Mouse (Mus musculus) embryonic facial prominence, embryonic 10.5 days (tissue): ENCODE results near the gene Dok1. TPM values are rescaled to one million over a fixed set of nuclear protein-coding genes. Genes with fewer than 3 reads are reported as not detected.

Source experiments
- DNase-seq: peaks from one replicate; pipeline ENCODE4 v3.0.0-alpha.2; 2017; ENCODE audit warnings: low spot score
- H3K27ac ChIP-seq: fragments of 300-500 bp; sonication (generic); replicated peaks from 2 replicates; pipeline ENCODE4 v1.5.1; 2016; ENCODE audit warnings: mild to moderate bottlenecking
- H3K27me3 ChIP-seq: fragments of 300-500 bp; sonication (generic); replicated peaks from 2 replicates; pipeline ENCODE4 v1.6.1; 2016; ENCODE audit warnings: low read depth, mild to moderate bottlenecking; ENCODE audit not compliant: poor library complexity, severe bottlenecking
- H3K36me3 ChIP-seq: fragments of 300-500 bp; sonication (generic); replicated peaks from 2 replicates; pipeline ENCODE4 v1.6.1; 2016; ENCODE audit warnings: mild to moderate bottlenecking, moderate library complexity
- H3K4me1 ChIP-seq: fragments of 300-500 bp; sonication (generic); 2 replicates; pipeline ENCODE4 v1.6.1; 2016
- H3K4me3 ChIP-seq: fragments of 300-500 bp; sonication (generic); 2 replicates; pipeline ENCODE4 v1.5.1; 2016; ENCODE audit warnings: mild to moderate bottlenecking, moderate library complexity
- H3K9me3 ChIP-seq: fragments of 300-500 bp; sonication (generic); 2 replicates; pipeline ENCODE4 v1.6.1; 2016; ENCODE audit warnings: mild to moderate bottlenecking
- WGBS: fragments of 180-500 bp; shearing (Covaris S2); methylation state at CpG from one replicate; pipeline ENCODE4 v1.1.7; 2016; 5-methylcytosine and 5-hydroxymethylcytosine counted together
- polyA plus RNA-seq: library from polyadenylated mRNA; unstranded; fragments of >200 nt; fragmentation: Nextera tagmentation; extraction: Ambion mirVana; gene quantifications from 2 replicates; pipeline ENCODE4 v1.2.1, GENCODE M21; 2016

Gene Dok1
- polyA plus RNA-seq, 1 experiment from 2014 or later, result 12.2 TPM

- WGBS, result 90% methylated on average over 6 of the region's 6 CpGs
- no peaks in the 10 kb centered on the region for H3K27me3 ChIP-seq
- no peaks in the 10 kb centered on the region for H3K36me3 ChIP-seq
- H3K27ac ChIP-seq, result no peak overlapping the region
- no peak overlapping the region for H3K4me3 ChIP-seq
- DNase-seq, result no peak
- peaks cover 21% of the 10 kb centered on the region for H3K4me1 ChIP-seq
- H3K9me3 ChIP-seq, result no peaks in the 10 kb centered on the region
Measured at GRCm38 (mm10) chr6:83006114-83006513, 27.2 kb downstream of the Dok1 start.

- Histone ChIP-seq H3K36me3 (no peaks in the 10 kb centered on the region), H3K4me1 (peaks cover 20% of the 10 kb centered on the region), H3K27me3 (no peaks in the 10 kb centered on the region), H3K4me3 (no peak overlapping the region), H3K9me3 (no peaks in the 10 kb centered on the region), H3K27ac (peak overlapping the region; percentile 59)
- no peak for DNase-seq
- 83% methylated on average over 10 of the region's 10 CpGs for WGBS
Measured at GRCm38 (mm10) chr6:83005444-83006011, 27.7 kb downstream of the Dok1 start.

DNA sequence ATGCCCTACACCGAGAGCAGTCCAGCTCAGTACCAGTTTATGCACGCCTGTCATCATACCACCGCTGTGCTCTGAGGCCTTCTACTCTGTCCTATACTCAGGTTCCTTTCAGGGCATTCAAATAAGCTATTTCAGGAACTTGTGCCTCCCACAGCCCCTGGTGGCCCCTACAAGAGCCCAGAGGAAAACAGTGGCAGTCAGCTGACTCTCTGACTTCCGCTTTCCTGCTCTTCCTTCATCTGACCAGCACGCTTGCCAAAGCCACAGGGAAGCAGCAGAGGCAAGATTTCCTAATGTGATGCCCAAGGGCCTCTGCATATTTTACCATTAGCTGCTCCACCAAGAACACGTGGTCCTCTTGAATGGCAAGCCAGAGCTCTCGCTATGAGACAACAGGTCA is 28.4 kb downstream of the Dok1 start:
- peak; percentile 21 for DNase-seq
- Histone ChIP-seq H3K4me3 (no peak overlapping the region), H3K4me1 (peaks cover 14% of the 10 kb centered on the region), H3K27me3 (peaks cover 5% of the 10 kb centered on the region; the same call in 1 of the 2 replicates), H3K27ac (peak overlapping the region; percentile 59; the same call in 1 of the 2 replicates), H3K36me3 (no peaks in the 10 kb centered on the region), H3K9me3 (no peaks in the 10 kb centered on the region)
- WGBS, result 60% methylated on average over 7 of the region's 7 CpGs

DNA sequence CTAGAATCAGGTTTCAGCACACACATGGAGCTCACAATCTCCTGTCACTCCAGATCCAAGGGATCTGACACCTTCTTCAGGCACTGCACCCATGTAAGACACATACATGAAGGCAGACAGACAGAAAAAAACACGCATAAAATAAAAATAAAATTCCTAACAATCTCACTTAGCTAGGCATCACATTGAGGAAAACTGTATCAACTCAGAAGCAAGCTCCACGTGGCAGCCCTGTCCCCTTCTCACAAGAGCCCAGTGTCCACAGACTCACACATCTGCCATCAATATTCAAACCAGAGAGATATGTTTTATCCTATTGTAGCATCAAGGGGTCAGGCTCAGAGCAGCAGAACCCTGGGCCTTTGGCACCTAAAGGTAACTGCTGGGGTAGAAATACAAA is 29.0 kb downstream of the Dok1 start:
- Histone ChIP-seq H3K4me1 (peaks cover 12% of the 10 kb centered on the region), H3K27me3 (peaks cover 11% of the 10 kb centered on the region; the same call in 1 of the 2 replicates), H3K4me3 (no peak overlapping the region), H3K36me3 (no peaks in the 10 kb centered on the region), H3K27ac (no peak overlapping the region), H3K9me3 (no peaks in the 10 kb centered on the region)
- DNase-seq, result no peak
- WGBS, result 71% methylated on average over 2 of the region's 2 CpGs

GRCm38 (mm10) chr6:83003850-83004249 is 29.4 kb downstream of the Dok1 start:
- H3K4me1 ChIP-seq, result peaks cover 12% of the 10 kb centered on the region
- H3K36me3 ChIP-seq, result no peaks in the 10 kb centered on the region
- DNase-seq, result no peak
- WGBS, result 93% methylated on average over 5 of the region's 5 CpGs
- H3K4me3 ChIP-seq, result no peak overlapping the region
- H3K27me3 ChIP-seq, result peaks cover 15% of the 10 kb centered on the region; the same call in 1 of the 2 replicates
- no peak overlapping the region for H3K27ac ChIP-seq
- H3K9me3 ChIP-seq, result no peaks in the 10 kb centered on the region

- Histone ChIP-seq H3K4me3 (no peak overlapping the region), H3K36me3 (no peaks in the 10 kb centered on the region), H3K27ac (no peak overlapping the region), H3K27me3 (peaks cover 16% of the 10 kb centered on the region; the same call in 1 of the 2 replicates), H3K4me1 (peaks cover 13% of the 10 kb centered on the region), H3K9me3 (no peaks in the 10 kb centered on the region)
- 91% methylated on average over 1 of the region's 1 CpGs for WGBS
- DNase-seq, result no peak
Measured at GRCm38 (mm10) chr6:83003082-83003481, 30.2 kb downstream of the Dok1 start.

DNA sequence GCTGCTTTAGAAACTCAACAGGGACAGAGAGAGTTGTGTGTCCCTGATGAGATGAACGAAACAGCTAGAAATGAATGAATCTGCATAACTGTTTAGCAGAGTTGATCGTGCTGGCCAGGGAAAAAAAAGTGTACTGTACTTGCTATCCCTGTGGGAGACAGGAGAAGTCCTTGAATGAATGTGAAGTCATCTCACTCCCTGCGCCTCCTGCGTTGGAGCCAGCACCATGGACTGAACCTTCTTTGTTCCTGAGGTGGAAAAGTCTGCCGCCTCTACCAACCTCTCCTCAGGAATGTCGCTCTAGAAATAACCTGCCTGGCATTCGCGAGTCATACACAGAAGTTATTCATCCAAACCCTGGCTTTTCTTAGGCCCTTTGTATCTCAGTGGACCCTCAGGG is 33.3 kb downstream of the Dok1 start:
- Histone ChIP-seq H3K27me3 (peaks cover 20% of the 10 kb centered on the region), H3K36me3 (no peaks in the 10 kb centered on the region), H3K4me3 (no peak overlapping the region), H3K9me3 (no peaks in the 10 kb centered on the region), H3K4me1 (peaks cover 22% of the 10 kb centered on the region), H3K27ac (no peak overlapping the region; the same call in 1 of the 2 replicates)
- 45% methylated on average over 8 of the region's 8 CpGs for WGBS
- DNase-seq, result no peak

DNA sequence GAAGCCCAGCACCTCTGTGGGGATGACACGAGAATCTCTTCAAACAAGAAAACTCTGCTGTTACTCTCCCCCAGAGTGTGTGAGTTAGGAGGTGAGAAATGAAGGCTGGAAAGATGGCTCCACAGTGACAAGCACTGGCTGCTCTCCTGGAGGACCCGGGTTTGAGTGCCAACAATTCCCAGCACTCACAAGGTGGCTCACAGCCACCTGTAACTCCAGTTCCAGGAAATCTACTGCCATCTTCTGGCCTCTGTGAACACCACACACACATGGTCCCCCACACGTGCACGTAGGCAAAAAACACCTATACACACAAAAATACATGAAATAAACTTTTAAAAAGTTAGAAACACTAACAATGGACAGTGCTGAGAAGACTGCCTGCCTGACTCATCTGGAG is 34.9 kb downstream of the Dok1 start:
- Histone ChIP-seq H3K9me3 (no peaks in the 10 kb centered on the region), H3K27ac (peak overlapping the region; percentile 35; the same call in 1 of the 2 replicates), H3K4me1 (peaks cover 15% of the 10 kb centered on the region), H3K4me3 (no peak overlapping the region), H3K36me3 (no peaks in the 10 kb centered on the region), H3K27me3 (peaks cover 21% of the 10 kb centered on the region)
- no peak for DNase-seq
- WGBS, result 72% methylated on average over 4 of the region's 4 CpGs

DNA sequence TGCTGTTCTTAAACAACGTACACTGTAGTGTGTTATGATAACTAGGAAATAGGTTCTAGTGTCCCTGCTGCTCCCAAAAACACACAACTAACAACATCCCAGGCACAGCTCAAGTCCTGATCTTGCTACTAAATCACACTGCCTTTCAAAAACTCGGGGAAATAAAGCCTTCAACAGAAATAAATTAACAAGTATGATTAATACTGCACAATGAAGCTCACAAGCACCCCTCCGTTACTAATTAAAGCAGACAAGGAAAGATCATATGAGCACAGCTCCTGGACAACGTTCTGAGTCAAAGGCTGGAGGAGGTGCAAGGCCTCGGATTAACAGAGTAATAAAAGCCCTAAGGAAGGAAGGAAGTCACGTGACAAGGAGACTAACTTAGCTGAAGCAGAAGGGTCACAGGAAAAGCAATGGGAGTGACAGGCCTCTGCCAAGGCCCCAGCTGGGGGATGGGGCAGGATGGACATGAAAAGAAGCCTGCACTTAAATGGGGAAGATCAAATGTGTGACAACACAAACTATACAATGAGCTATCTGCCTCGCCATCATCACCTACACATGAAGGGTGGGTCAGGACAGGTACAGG is 35.7 kb downstream of the Dok1 start:
- Histone ChIP-seq H3K4me1 (peaks cover 15% of the 10 kb centered on the region), H3K36me3 (no peaks in the 10 kb centered on the region), H3K4me3 (no peak overlapping the region), H3K27ac (peak overlapping the region; percentile 35; the same call in 1 of the 2 replicates), H3K27me3 (peaks cover 21% of the 10 kb centered on the region), H3K9me3 (no peaks in the 10 kb centered on the region)
- peak; percentile 14 for DNase-seq
- WGBS, result 54% methylated on average over 7 of the region's 7 CpGs

DNA sequence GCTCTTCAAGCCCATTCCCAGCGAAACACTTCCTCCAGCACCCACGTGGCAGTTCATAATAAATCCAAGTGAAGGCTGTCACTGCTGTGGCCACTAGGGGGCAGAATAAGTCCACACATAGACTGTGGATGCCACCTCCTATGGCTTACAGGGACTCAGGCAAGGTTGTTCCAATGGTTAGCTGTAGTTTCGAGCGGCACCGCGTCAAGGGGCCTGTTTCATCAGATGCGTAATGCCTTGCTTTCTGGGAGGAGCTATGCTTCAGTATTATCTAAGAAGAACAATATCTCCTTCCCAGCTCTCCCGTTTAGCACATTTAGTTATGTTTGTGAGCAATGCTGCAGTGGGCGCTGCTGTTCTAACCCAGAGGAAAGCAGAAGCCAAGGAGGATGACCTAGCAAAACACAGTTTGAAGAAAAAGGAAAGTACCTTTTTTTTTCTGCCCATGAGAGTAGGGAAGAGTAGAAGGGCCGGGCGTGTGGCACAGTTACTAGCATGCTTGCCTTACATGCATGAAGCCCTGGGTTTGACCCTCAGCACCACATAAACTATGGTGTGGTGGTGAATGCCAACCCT is 36.4 kb downstream of the Dok1 start:
- Histone ChIP-seq H3K9me3 (no peaks in the 10 kb centered on the region), H3K27me3 (peaks cover 21% of the 10 kb centered on the region), H3K4me3 (peak overlapping the region; percentile 25), H3K27ac (no peak overlapping the region), H3K36me3 (no peaks in the 10 kb centered on the region), H3K4me1 (peaks cover 15% of the 10 kb centered on the region)
- peak; percentile 91 for DNase-seq
- WGBS, result 15% methylated on average over 11 of the region's 11 CpGs

DNA sequence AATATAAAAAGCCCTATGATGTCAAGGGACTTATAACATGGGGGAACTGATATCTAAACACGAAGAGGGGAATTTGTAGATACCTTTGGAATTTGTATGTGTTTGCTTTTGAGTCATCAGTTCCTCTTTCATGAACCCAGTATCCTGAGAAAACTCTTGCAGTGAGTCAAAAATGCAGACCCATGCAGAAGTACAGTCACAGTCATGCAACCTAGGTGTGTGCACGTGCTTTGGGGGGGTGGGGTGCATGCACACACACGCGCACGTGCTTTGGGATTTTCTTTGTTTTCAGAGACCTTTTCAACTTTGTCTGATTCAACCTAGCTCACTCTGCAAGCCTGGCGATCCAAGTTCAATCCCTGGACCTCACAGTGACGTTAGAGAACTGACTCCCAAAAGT is 38.9 kb downstream of the Dok1 start:
- Histone ChIP-seq H3K9me3 (no peaks in the 10 kb centered on the region), H3K36me3 (no peaks in the 10 kb centered on the region), H3K27ac (no peak overlapping the region), H3K27me3 (peaks cover 11% of the 10 kb centered on the region), H3K4me3 (no peak overlapping the region), H3K4me1 (peaks cover 15% of the 10 kb centered on the region)
- WGBS, result 75% methylated on average over 7 of the region's 7 CpGs
- no peak for DNase-seq

GRCm38 (mm10) chr6:82993696-82994095 is 39.6 kb downstream of the Dok1 start:
- peaks cover 5% of the 10 kb centered on the region for H3K27me3 ChIP-seq
- H3K36me3 ChIP-seq, result no peaks in the 10 kb centered on the region
- 44% methylated on average over 1 of the region's 1 CpGs for WGBS
- H3K9me3 ChIP-seq, result no peaks in the 10 kb centered on the region
- no peak for DNase-seq
- no peak overlapping the region for H3K4me3 ChIP-seq
- peaks cover 15% of the 10 kb centered on the region for H3K4me1 ChIP-seq
- H3K27ac ChIP-seq, result peak overlapping the region; percentile 35; the same call in 1 of the 2 replicates

GRCm38 (mm10) chr6:82987411-82987971 is 45.8 kb downstream of the Dok1 start:
- H3K4me3 ChIP-seq, result no peak overlapping the region
- no peaks in the 10 kb centered on the region; the same call in 1 of the 2 replicates for H3K27me3 ChIP-seq
- peak overlapping the region; percentile 78 for H3K27ac ChIP-seq
- peaks cover 21% of the 10 kb centered on the region for H3K4me1 ChIP-seq
- 23% methylated on average over 9 of the region's 9 CpGs for WGBS
- no peaks in the 10 kb centered on the region for H3K9me3 ChIP-seq
- no peaks in the 10 kb centered on the region for H3K36me3 ChIP-seq
- peak; percentile 62 for DNase-seq
